Mouse (Mus musculus) myocyte (in vitro differentiated cells): Measurements from ENCODE around the gene Slc40a1. TPM values are rescaled to one million over a fixed set of nuclear protein-coding genes. Genes with fewer than 3 reads are reported as not detected.
A peak's percentile ranks its signal among the peaks of the same experiment; 100 is the strongest.

ENCODE experiments used
- H3K27me3 ChIP-seq: one replicate; pipeline ENCODE4 v1.6.1; 2011; ENCODE audit not compliant: control insufficient read depth, insufficient read depth, insufficient read length
- H3K36me3 ChIP-seq: one replicate; pipeline ENCODE4 v1.6.1; 2011; ENCODE audit not compliant: control insufficient read depth, insufficient read depth
- H3K4me2 ChIP-seq: one replicate; pipeline ENCODE4 v1.6.1; 2011; ENCODE audit warnings: low read depth, control low read depth
- H3K4me3 ChIP-seq: one replicate; pipeline ENCODE4 v1.5.1; 2011; ENCODE audit warnings: mild to moderate bottlenecking, control low read depth, moderate library complexity
- H3K79me2 ChIP-seq: one replicate; pipeline ENCODE4 v1.6.1; 2011; ENCODE audit not compliant: control insufficient read depth, insufficient read depth
- H3ac ChIP-seq: one replicate; pipeline ENCODE4 v1.6.1; 2011; ENCODE audit not compliant: control insufficient read depth, insufficient read length
- CEBPB ChIP-seq: IDR thresholded peaks from 2 replicates; pipeline ENCODE4 v1.6.1; 2011; ENCODE audit warnings: mild to moderate bottlenecking, moderate library complexity; ENCODE audit not compliant: poor library complexity, insufficient read depth, severe bottlenecking
- E2F4 ChIP-seq: IDR thresholded peaks from one replicate; pipeline ENCODE4 v1.6.1; 2011; ENCODE audit warnings: mild to moderate bottlenecking, control low read depth, moderate library complexity; ENCODE audit not compliant: insufficient read depth
- MAX ChIP-seq: IDR thresholded peaks from one replicate; pipeline ENCODE4 v1.6.1; 2011; ENCODE audit warnings: low read depth, mild to moderate bottlenecking, control low read depth
- MYOD1 ChIP-seq, 3 experiments: IDR thresholded peaks; one replicate each; pipeline ENCODE4 v1.6.1; 2011; ENCODE audit warnings: control low read depth in 2 of 3, low read depth in 2 of 3, mild to moderate bottlenecking in 2 of 3, moderate library complexity in 1 of 3; ENCODE audit not compliant: insufficient read length in 2 of 3, control insufficient read depth in 1 of 3
- MYOG ChIP-seq, 3 experiments: IDR thresholded peaks; one replicate each; pipeline ENCODE4 v1.6.1; 2011; ENCODE audit warnings: control low read depth in 2 of 3, low read depth in 2 of 3, mild to moderate bottlenecking in 2 of 3; ENCODE audit not compliant: insufficient read length in 2 of 3, control insufficient read depth in 1 of 3, insufficient read depth in 1 of 3
- POLR2A ChIP-seq: IDR thresholded peaks from one replicate; pipeline ENCODE4 v1.6.1; 2011; ENCODE audit warnings: low read depth, mild to moderate bottlenecking, control low read depth, moderate library complexity; ENCODE audit not compliant: insufficient read length
- POLR2AphosphoS2 ChIP-seq: IDR thresholded peaks from one replicate; pipeline ENCODE4 v1.6.1; 2011; ENCODE audit warnings: low read depth, control low read depth; ENCODE audit not compliant: insufficient read length
- REST ChIP-seq: IDR thresholded peaks from one replicate; pipeline ENCODE4 v1.6.1; 2011; ENCODE audit warnings: mild to moderate bottlenecking, control low read depth, moderate library complexity; ENCODE audit not compliant: insufficient read depth, insufficient read length
- SRF ChIP-seq: IDR thresholded peaks from one replicate; pipeline ENCODE4 v1.6.1; 2011; ENCODE audit warnings: low read depth; ENCODE audit not compliant: control insufficient read depth, insufficient read length
- TCF12 ChIP-seq: IDR thresholded peaks from one replicate; pipeline ENCODE4 v1.6.1; 2011; ENCODE audit warnings: mild to moderate bottlenecking, control low read depth; ENCODE audit not compliant: poor library complexity, insufficient read depth, severe bottlenecking
- TCF3 ChIP-seq: IDR thresholded peaks from one replicate; pipeline ENCODE4 v1.6.1; 2011; ENCODE audit warnings: low read depth, control low read depth; ENCODE audit not compliant: insufficient read length
- USF1 ChIP-seq: IDR thresholded peaks from one replicate; pipeline ENCODE4 v1.6.1; 2011; ENCODE audit warnings: low read depth, mild to moderate bottlenecking, control low read depth, moderate library complexity
- polyA plus RNA-seq: library from polyadenylated mRNA; unstranded; fragments of >200 nt; fragmentation: generic; extraction: Trizol; gene quantifications from one replicate; pipeline ENCODE4 v1.2.1, GENCODE M21; 2012; ENCODE audit warnings: missing spikeins

Slc40a1 gene
- polyA plus RNA-seq, 1 experiment = 21.7 TPM

- Histone ChIP-seq H3K4me3 (no peak overlapping the region), H3ac (no peak overlapping the region), H3K27me3 (no peaks in the 10 kb centered on the region), H3K79me2 (no peaks in the 10 kb centered on the region), H3K4me2 (no peak overlapping the region), H3K36me3 (no peaks in the 10 kb centered on the region)
- TF ChIP-seq TCF3 (no peak), MYOD1 (IDR thresholded peaks at IDR 0.05; ENCODE audit: control insufficient read depth in 1 of 3, insufficient read length in 2 of 3, low read depth in 2 of 3) (no peak), MYOG (IDR thresholded peaks at IDR 0.05; ENCODE audit: control insufficient read depth in 1 of 3, insufficient read depth in 1 of 3, insufficient read length in 2 of 3, low read depth in 2 of 3) (no peak), E2F4 (no peak), SRF (no peak), CEBPB (no peak), POLR2A (no peak), REST (no peak), MAX (no peak), USF1 (no peak), POLR2AphosphoS2 (no peak), TCF12 (no peak)
These were observed 588 bp upstream of the Slc40a1 start for GRCm38 (mm10) chr1:45926911-45927310.

GRCm38 (mm10) chr1:45925500-45926392 lies 577 bp downstream of the Slc40a1 start:
- no peaks in the 10 kb centered on the region for H3K36me3 ChIP-seq
- no peaks in the 10 kb centered on the region for H3K79me2 ChIP-seq
- H3K27me3 ChIP-seq = no peaks in the 10 kb centered on the region
- peak overlapping the region; percentile 80 for H3K4me3 ChIP-seq
- TF ChIP-seq CEBPB (no peak), POLR2A (peak; percentile 78), MAX (no peak), TCF3 (no peak), MYOG (IDR thresholded peaks at IDR 0.05; ENCODE audit: control insufficient read depth in 1 of 3, insufficient read depth in 1 of 3, insufficient read length in 2 of 3, low read depth in 2 of 3) (peak in 1 of 3 experiments; percentile 3), REST (no peak), POLR2AphosphoS2 (peak; percentile 81), SRF (no peak)
- no peak overlapping the region for H3ac ChIP-seq
- peak overlapping the region; percentile 97 for H3K4me2 ChIP-seq

GRCm38 (mm10) chr1:45925131-45925499 lies 1.2 kb downstream of the Slc40a1 start:
- TF ChIP-seq MYOG (IDR thresholded peaks at IDR 0.05; ENCODE audit: control insufficient read depth in 1 of 3, insufficient read depth in 1 of 3, insufficient read length in 2 of 3, low read depth in 2 of 3) = no peak
- no peak for TF ChIP-seq REST
- Histone ChIP-seq H3K4me3 (peak overlapping the region; percentile 80), H3K27me3 (no peaks in the 10 kb centered on the region), H3ac (no peak overlapping the region), H3K36me3 (no peaks in the 10 kb centered on the region), H3K4me2 (peak overlapping the region; percentile 89), H3K79me2 (no peaks in the 10 kb centered on the region)

DNA sequence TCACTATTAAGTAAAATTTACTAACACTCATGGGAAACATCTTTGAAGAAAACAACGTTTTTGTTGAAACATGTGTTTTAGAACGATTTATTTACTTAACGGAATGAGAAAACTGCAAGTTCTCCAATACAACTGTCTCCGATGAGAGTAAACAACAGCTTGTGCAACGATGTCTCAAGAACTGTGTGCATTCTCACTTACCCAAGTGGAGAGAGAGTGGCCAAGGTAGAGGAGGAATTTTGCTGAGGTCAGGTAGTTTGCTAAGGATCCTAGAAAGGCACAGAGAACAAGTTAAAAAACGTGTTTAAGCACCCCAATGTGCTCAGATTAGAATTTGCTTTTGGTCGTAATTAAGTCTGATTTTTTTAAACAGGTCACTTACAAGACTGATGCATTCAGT lies 1.8 kb downstream of the Slc40a1 start:
- TF ChIP-seq REST (no peak), POLR2AphosphoS2 (no peak), MAX (no peak), TCF12 (no peak), USF1 (no peak), TCF3 (no peak), E2F4 (no peak), MYOD1 (IDR thresholded peaks at IDR 0.05; ENCODE audit: control insufficient read depth in 1 of 3, insufficient read length in 2 of 3, low read depth in 2 of 3) (no peak), POLR2A (no peak), CEBPB (no peak), SRF (no peak), MYOG (IDR thresholded peaks at IDR 0.05; ENCODE audit: control insufficient read depth in 1 of 3, insufficient read depth in 1 of 3, insufficient read length in 2 of 3, low read depth in 2 of 3) (no peak)
- H3K27me3 ChIP-seq = no peaks in the 10 kb centered on the region
- H3ac ChIP-seq = no peak overlapping the region
- H3K79me2 ChIP-seq = no peaks in the 10 kb centered on the region
- peak overlapping the region; percentile 89 for H3K4me2 ChIP-seq
- peak overlapping the region; percentile 80 for H3K4me3 ChIP-seq
- no peaks in the 10 kb centered on the region for H3K36me3 ChIP-seq

DNA sequence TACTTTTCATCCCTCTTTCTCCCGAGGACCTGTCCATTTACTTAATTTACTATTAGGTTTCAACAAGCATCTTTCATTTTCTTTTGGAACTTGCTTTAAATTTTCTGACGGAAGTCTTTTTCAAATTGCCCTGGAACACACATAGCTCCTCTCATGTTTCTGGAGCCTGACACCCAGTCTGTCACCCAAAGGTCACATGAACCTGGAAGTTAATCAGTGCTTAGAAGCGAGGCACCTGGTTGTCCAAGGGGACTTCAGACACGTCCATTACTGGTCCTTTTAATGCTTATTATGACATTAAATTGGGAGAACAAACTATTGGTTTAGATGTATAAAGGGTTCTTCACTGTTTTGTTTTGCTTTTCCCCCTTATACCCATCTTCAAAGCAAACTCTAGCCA lies 3.0 kb downstream of the Slc40a1 start:
- Histone ChIP-seq H3K4me2 (peak overlapping the region; percentile 89), H3K79me2 (no peaks in the 10 kb centered on the region), H3K36me3 (no peaks in the 10 kb centered on the region), H3K27me3 (no peaks in the 10 kb centered on the region), H3ac (no peak overlapping the region), H3K4me3 (peak overlapping the region; percentile 80)
- no peak for TF ChIP-seq MAX
- no peak for TF ChIP-seq MYOG (IDR thresholded peaks at IDR 0.05; ENCODE audit: control insufficient read depth in 1 of 3, insufficient read depth in 1 of 3, insufficient read length in 2 of 3, low read depth in 2 of 3)
- TF ChIP-seq CEBPB = no peak
- no peak for TF ChIP-seq USF1
- TF ChIP-seq TCF12 = no peak
- no peak for TF ChIP-seq SRF
- no peak for TF ChIP-seq POLR2AphosphoS2
- TF ChIP-seq POLR2A = no peak
